Mouse (Mus musculus): ENCODE results near the gene Tdo2.

- no peak for TF ChIP-seq CTCF (IDR thresholded peaks at IDR 0.05)
- TF ChIP-seq POLR2A (IDR thresholded peaks at IDR 0.05; ENCODE audit: insufficient read depth, low read depth, low read length): no peak
- no peak for TF ChIP-seq EP300 (IDR thresholded peaks at IDR 0.05; ENCODE audit: insufficient read depth, low read depth, low read length)
Measured at GRCm38 (mm10) chr3:81943097-81943496, 32.9 kb downstream of the Tdo2 start.
